Mouse (Mus musculus): Measurements from ENCODE around the gene Cyp27a1.

The Cyp27a1 gene

GRCm38 (mm10) chr1:74771931-74772620 lies 58.7 kb downstream of the Cyp27a1 start:
- no peak for DNase-seq (ENCODE audit: low read depth)

- DNase-seq (ENCODE audit: low read depth) = peak; percentile 89
These were observed 59.8 kb downstream of the Cyp27a1 start for GRCm38 (mm10) chr1:74773136-74773535.

- no peak for DNase-seq (ENCODE audit: low read depth)
These were observed 60.7 kb downstream of the Cyp27a1 start for GRCm38 (mm10) chr1:74774062-74774461.

GRCm38 (mm10) chr1:74775816-74776215 lies 62.4 kb downstream of the Cyp27a1 start:
- DNase-seq (ENCODE audit: low read depth) = peak; percentile 22

- no peak for DNase-seq (ENCODE audit: low read depth)
These were observed 65.6 kb downstream of the Cyp27a1 start for GRCm38 (mm10) chr1:74778934-74779486.

GRCm38 (mm10) chr1:74782045-74782444 lies 68.7 kb downstream of the Cyp27a1 start:
- peak; percentile 39 for DNase-seq (ENCODE audit: low read depth)

- DNase-seq (ENCODE audit: low read depth) = no peak
These were observed 70.2 kb downstream of the Cyp27a1 start for GRCm38 (mm10) chr1:74783554-74783953.

GRCm38 (mm10) chr1:74784041-74784759 lies 70.8 kb downstream of the Cyp27a1 start:
- DNase-seq (ENCODE audit: low read depth) = no peak
